Mouse (Mus musculus): ENCODE results near the gene Slc22a7.

DNA sequence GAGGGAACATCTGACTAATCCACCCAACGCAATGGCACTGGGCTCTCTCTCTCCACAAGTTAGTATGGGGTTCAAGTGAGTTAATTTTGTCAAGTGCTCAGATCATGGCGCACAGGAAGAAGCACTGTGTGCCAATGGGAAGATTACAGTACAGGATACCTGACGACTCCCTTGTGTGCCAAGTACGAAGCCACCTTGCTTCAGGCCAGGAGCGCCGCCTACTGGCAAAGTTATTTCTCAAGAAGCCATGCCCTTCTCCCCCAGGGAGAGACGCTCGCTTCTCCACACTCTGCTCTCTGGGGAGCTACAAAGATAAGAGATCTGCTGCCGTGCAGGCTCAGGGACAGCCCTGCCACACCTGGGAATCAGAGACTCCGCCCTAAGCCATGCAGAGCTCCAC is 19.5 kb upstream of the Slc22a7 start:
- TF ChIP-seq CTCF (IDR thresholded peaks at IDR 0.05; ENCODE audit: low read depth) (peak; percentile 63), EP300 (IDR thresholded peaks at IDR 0.05; ENCODE audit: low read depth) (no peak)

Data from liver, postnatal 0 days (tissue).